Mouse (Mus musculus): ENCODE measurements around the gene Kctd7. TPM values are rescaled to one million over a fixed set of nuclear protein-coding genes. Genes with fewer than 3 reads are reported as not detected.

The Kctd7 gene
- total and polyA plus RNA-seq, 3 experiments, result 6.9 to 10.3 (median 10.3) TPM

DNA sequence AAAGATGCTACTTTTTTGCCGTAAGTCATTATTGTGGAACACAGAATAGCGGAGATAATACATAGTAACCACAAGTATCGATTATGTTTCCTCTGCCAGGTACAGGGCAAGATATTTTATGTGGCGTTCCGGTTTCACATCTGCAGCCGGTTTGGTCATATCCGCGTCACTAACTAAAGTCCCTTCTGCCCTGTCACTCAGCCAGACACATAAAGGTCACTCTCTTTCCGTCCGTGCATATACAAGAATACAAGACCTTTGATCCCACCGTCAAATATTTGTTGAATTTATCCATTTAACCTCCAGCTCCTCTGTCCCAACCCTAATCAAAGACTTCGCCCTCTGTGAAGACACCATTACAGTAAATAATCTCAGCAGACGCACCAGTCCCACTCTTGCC lies 8.1 kb upstream of the Kctd7 start:
- ATAC-seq (ENCODE audit: extremely low read depth, insufficient number of reproducible peaks, low FRiP score, poor library complexity, severe bottlenecking) (no peak), DNase-seq (ENCODE audit: low spot score) (no peak)
- Histone ChIP-seq H3K27me3 (ENCODE audit: insufficient read depth, low read length) (peaks cover 26% of the 10 kb centered on the region), H3K4me1 (ENCODE audit: insufficient read depth, low read depth, low read length) (peaks cover 6% of the 10 kb centered on the region), H3K9me3 (replicated peaks) (no peaks in the 10 kb centered on the region), H3K36me3 (replicated peaks) (no peaks in the 10 kb centered on the region), H3K4me3 (ENCODE audit: low read depth, low read length) (no peak overlapping the region)
- TF ChIP-seq POLR2AphosphoS5 (IDR thresholded peaks at IDR 0.05; ENCODE audit: insufficient replicate concordance, low read depth, low read length) (no peak), CTCF (IDR thresholded peaks at IDR 0.05; ENCODE audit: low read depth, low read length) (no peak), TAL1 (conservative IDR thresholded peaks at IDR 0.05; ENCODE audit: low read depth, low read length) (no peak)

DNA sequence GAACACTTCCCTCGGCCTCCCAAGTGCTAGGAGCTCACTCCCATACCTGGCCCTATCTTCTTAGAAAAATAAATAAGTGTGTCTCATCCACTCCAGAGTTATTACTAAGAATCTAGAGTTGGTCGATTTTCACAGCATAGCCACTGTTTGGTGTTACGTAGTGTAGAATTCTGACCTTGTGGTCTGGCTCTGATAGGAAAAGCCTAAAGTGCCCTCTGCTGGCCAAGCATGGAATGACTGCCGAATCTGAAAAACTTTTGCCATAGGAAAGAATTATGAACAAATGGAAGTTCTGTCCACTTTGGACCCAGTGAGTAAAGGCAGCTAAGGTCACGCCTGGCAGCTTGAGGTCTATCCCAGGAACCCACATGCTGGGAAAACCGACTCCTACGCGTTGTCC lies 5.3 kb upstream of the Kctd7 start:
- Histone ChIP-seq H3K9me3 (replicated peaks) (no peaks in the 10 kb centered on the region), H3K4me3 (ENCODE audit: low read depth, low read length) (no peak overlapping the region), H3K36me3 (replicated peaks) (no peaks in the 10 kb centered on the region), H3K27me3 (ENCODE audit: insufficient read depth, low read length) (peaks cover 27% of the 10 kb centered on the region), H3K4me1 (ENCODE audit: insufficient read depth, low read depth, low read length) (peaks cover 14% of the 10 kb centered on the region)
- no peak for TF ChIP-seq TAL1 (conservative IDR thresholded peaks at IDR 0.05; ENCODE audit: low read depth, low read length)
- TF ChIP-seq POLR2AphosphoS5 (IDR thresholded peaks at IDR 0.05; ENCODE audit: insufficient replicate concordance, low read depth, low read length), result no peak
- peak; percentile 81 for TF ChIP-seq CTCF (IDR thresholded peaks at IDR 0.05; ENCODE audit: low read depth, low read length)
- ATAC-seq (ENCODE audit: extremely low read depth, insufficient number of reproducible peaks, low FRiP score, poor library complexity, severe bottlenecking) (no peak), DNase-seq (ENCODE audit: low spot score) (peak; percentile 37)

DNA sequence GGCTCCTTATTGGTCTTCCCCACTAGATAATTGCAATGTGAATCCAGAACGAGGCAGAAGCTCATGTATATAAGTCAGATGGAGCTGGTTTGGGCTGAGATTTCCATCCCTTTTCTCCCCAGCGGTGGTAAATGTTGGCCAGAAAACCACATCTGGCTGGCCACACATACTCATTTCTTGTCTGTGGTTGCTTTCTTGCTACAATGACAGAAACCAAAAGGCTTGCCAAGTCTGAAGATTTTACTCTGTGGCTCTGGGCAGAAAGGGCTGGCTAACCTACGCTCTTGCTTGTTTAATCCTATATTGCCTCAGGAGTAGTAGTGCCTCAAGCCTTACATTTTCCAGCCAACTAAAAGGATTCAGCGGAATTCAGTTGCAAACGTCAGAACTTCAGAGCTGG lies 3.5 kb upstream of the Kctd7 start:
- DNase-seq (ENCODE audit: low spot score) (no peak), ATAC-seq (ENCODE audit: extremely low read depth, insufficient number of reproducible peaks, low FRiP score, poor library complexity, severe bottlenecking) (no peak)
- Histone ChIP-seq H3K4me3 (ENCODE audit: low read depth, low read length) (no peak overlapping the region), H3K4me1 (ENCODE audit: insufficient read depth, low read depth, low read length) (peaks cover 29% of the 10 kb centered on the region), H3K9me3 (replicated peaks) (no peaks in the 10 kb centered on the region), H3K27me3 (ENCODE audit: insufficient read depth, low read length) (peaks cover 15% of the 10 kb centered on the region), H3K36me3 (replicated peaks) (no peaks in the 10 kb centered on the region)
- TF ChIP-seq POLR2AphosphoS5 (IDR thresholded peaks at IDR 0.05; ENCODE audit: insufficient replicate concordance, low read depth, low read length), result no peak
- TF ChIP-seq TAL1 (conservative IDR thresholded peaks at IDR 0.05; ENCODE audit: low read depth, low read length), result no peak
- no peak for TF ChIP-seq CTCF (IDR thresholded peaks at IDR 0.05; ENCODE audit: low read depth, low read length)

DNA sequence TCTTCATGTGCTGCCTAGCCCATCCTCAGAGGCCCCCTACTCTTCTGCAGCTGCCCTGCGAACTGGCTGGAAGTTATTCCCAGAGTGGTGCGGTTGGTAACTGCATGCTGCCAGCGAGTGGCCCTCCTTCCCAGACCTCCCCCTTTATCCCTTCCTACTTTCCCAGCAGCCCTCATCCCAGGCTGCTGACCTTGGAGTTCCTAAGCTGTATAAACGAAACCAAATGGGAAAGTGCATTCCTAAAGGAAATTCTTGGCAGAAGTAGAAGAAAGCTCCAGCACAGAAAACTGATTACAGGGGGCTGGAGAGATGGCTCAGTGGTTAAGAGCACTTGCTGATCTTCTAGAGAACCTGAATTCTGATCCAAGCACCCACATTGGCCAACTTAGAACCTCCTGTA lies 2.6 kb upstream of the Kctd7 start:
- ATAC-seq (ENCODE audit: extremely low read depth, insufficient number of reproducible peaks, low FRiP score, poor library complexity, severe bottlenecking) (no peak), DNase-seq (ENCODE audit: low spot score) (no peak)
- H3K4me3 ChIP-seq (ENCODE audit: low read depth, low read length), result no peak overlapping the region
- no peaks in the 10 kb centered on the region for H3K9me3 ChIP-seq (replicated peaks)
- peaks cover 13% of the 10 kb centered on the region for H3K27me3 ChIP-seq (ENCODE audit: insufficient read depth, low read length)
- H3K4me1 ChIP-seq (ENCODE audit: insufficient read depth, low read depth, low read length), result peaks cover 32% of the 10 kb centered on the region
- TF ChIP-seq TAL1 (conservative IDR thresholded peaks at IDR 0.05; ENCODE audit: low read depth, low read length) (no peak), GATA1 (IDR thresholded peaks at IDR 0.05; ENCODE audit: borderline replicate concordance, low read length) (no peak), POLR2AphosphoS5 (IDR thresholded peaks at IDR 0.05; ENCODE audit: insufficient replicate concordance, low read depth, low read length) (no peak), GATA2 (IDR thresholded peaks at IDR 0.05; ENCODE audit: borderline replicate concordance, low read depth, low read length) (no peak), CTCF (IDR thresholded peaks at IDR 0.05; ENCODE audit: low read depth, low read length) (no peak)
- peaks cover 1% of the 10 kb centered on the region for H3K36me3 ChIP-seq (replicated peaks)

DNA sequence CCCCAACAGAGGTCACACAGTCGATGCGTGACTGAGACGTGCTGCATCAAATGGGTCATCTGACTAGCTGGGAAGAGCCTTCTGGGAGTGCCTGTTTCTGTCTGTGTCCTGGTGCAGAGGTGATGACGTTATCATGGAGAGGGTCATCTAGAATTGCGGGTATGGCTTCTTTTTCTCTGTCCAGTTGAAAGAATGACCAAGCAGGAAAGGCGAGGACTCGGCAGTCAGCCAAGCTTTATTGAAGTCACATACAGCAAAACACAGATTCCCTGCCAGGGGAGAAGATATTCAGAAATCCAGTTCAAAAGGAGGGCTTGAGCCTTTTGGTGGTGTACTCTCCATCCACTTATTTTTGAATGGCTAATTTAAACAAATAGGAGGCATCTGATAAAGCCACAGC lies 1.6 kb upstream of the Kctd7 start:
- DNase-seq (ENCODE audit: low spot score) (no peak), ATAC-seq (ENCODE audit: extremely low read depth, insufficient number of reproducible peaks, low FRiP score, poor library complexity, severe bottlenecking) (no peak)
- H3K4me1 ChIP-seq (ENCODE audit: insufficient read depth, low read depth, low read length), result peaks cover 34% of the 10 kb centered on the region
- H3K4me3 ChIP-seq (ENCODE audit: low read depth, low read length), result no peak overlapping the region
- no peaks in the 10 kb centered on the region for H3K9me3 ChIP-seq (replicated peaks)
- peaks cover 10% of the 10 kb centered on the region for H3K27me3 ChIP-seq (ENCODE audit: insufficient read depth, low read length)
- peaks cover 12% of the 10 kb centered on the region for H3K36me3 ChIP-seq (replicated peaks)
- TF ChIP-seq GATA1 (IDR thresholded peaks at IDR 0.05; ENCODE audit: borderline replicate concordance, low read length) (no peak), GATA2 (IDR thresholded peaks at IDR 0.05; ENCODE audit: borderline replicate concordance, low read depth, low read length) (no peak), POLR2AphosphoS5 (IDR thresholded peaks at IDR 0.05; ENCODE audit: insufficient replicate concordance, low read depth, low read length) (no peak)

- Histone ChIP-seq H3K4me3 (ENCODE audit: low read depth, low read length) (peak overlapping the region; percentile 90), H3K4me1 (ENCODE audit: insufficient read depth, low read depth, low read length) (peaks cover 34% of the 10 kb centered on the region), H3K27me3 (ENCODE audit: insufficient read depth, low read length) (peaks cover 10% of the 10 kb centered on the region), H3K9me3 (replicated peaks) (no peaks in the 10 kb centered on the region), H3K36me3 (replicated peaks) (peaks cover 20% of the 10 kb centered on the region)
- DNase-seq (ENCODE audit: low spot score) (peak; percentile 47), ATAC-seq (ENCODE audit: extremely low read depth, insufficient number of reproducible peaks, low FRiP score, poor library complexity, severe bottlenecking) (no peak)
- TF ChIP-seq GATA1 (IDR thresholded peaks at IDR 0.05; ENCODE audit: borderline replicate concordance, low read length) (no peak), POLR2AphosphoS5 (IDR thresholded peaks at IDR 0.05; ENCODE audit: insufficient replicate concordance, low read depth, low read length) (no peak), TAL1 (conservative IDR thresholded peaks at IDR 0.05; ENCODE audit: low read depth, low read length) (no peak), CTCF (IDR thresholded peaks at IDR 0.05; ENCODE audit: low read depth, low read length) (no peak), GATA2 (IDR thresholded peaks at IDR 0.05; ENCODE audit: borderline replicate concordance, low read depth, low read length) (no peak)
Measured at GRCm38 (mm10) chr5:130143977-130144333, 706 bp upstream of the Kctd7 start.

GRCm38 (mm10) chr5:130145961-130146360 lies 1.3 kb downstream of the Kctd7 start:
- peaks cover 39% of the 10 kb centered on the region for H3K36me3 ChIP-seq (replicated peaks)
- peak overlapping the region; percentile 90; the same call in 1 of the 2 replicates for H3K4me3 ChIP-seq (ENCODE audit: low read depth, low read length)
- H3K4me1 ChIP-seq (ENCODE audit: insufficient read depth, low read depth, low read length), result peaks cover 31% of the 10 kb centered on the region
- H3K9me3 ChIP-seq (replicated peaks), result no peaks in the 10 kb centered on the region
- H3K27me3 ChIP-seq (ENCODE audit: insufficient read depth, low read length), result peaks cover 8% of the 10 kb centered on the region
- ATAC-seq (ENCODE audit: extremely low read depth, insufficient number of reproducible peaks, low FRiP score, poor library complexity, severe bottlenecking) (no peak), DNase-seq (ENCODE audit: low spot score) (no peak)
- TF ChIP-seq GATA2 (IDR thresholded peaks at IDR 0.05; ENCODE audit: borderline replicate concordance, low read depth, low read length) (no peak), TAL1 (conservative IDR thresholded peaks at IDR 0.05; ENCODE audit: low read depth, low read length) (no peak), POLR2AphosphoS5 (IDR thresholded peaks at IDR 0.05; ENCODE audit: insufficient replicate concordance, low read depth, low read length) (no peak), CTCF (IDR thresholded peaks at IDR 0.05; ENCODE audit: low read depth, low read length) (no peak), GATA1 (IDR thresholded peaks at IDR 0.05; ENCODE audit: borderline replicate concordance, low read length) (no peak)

Measured in G1E (cell line).